Mouse (Mus musculus) kidney, embryonic 14.5 days (tissue): ENCODE results near the gene Mgat5b. TPM values are rescaled to one million over a fixed set of nuclear protein-coding genes. Genes with fewer than 3 reads are reported as not detected.

Experiments used
- ATAC-seq: fragments of 200-750 bp; cut with Nextera tagmentation; 2 replicates; pipeline ENCODE4 v1.8.0; 2017; ENCODE audit warnings: moderate number of reproducible peaks, mild to moderate bottlenecking, moderate TSS enrichment, moderate library complexity; ENCODE audit not compliant: low FRiP score, low TSS enrichment
- H3K27ac ChIP-seq: fragments of 300-500 bp; sonication (generic); 2 replicates; pipeline ENCODE4 v1.5.1; 2014; ENCODE audit warnings: low read depth, mild to moderate bottlenecking, low read length, moderate library complexity, mixed read lengths
- H3K27me3 ChIP-seq: fragments of 300-500 bp; sonication (generic); 2 replicates; pipeline ENCODE4 v1.6.1; 2014; ENCODE audit warnings: mild to moderate bottlenecking, low read length; ENCODE audit not compliant: control insufficient read depth, insufficient read depth
- H3K36me3 ChIP-seq: fragments of 300-500 bp; sonication (generic); 2 replicates; pipeline ENCODE4 v1.6.1; 2014; ENCODE audit warnings: low read length, mixed read lengths; ENCODE audit not compliant: control insufficient read depth, insufficient read depth
- H3K4me1 ChIP-seq: fragments of 300-500 bp; sonication (generic); 2 replicates; pipeline ENCODE4 v1.6.1; 2014; ENCODE audit warnings: low read length, mixed read lengths; ENCODE audit not compliant: control insufficient read depth, insufficient read depth
- H3K4me2 ChIP-seq: fragments of 300-500 bp; sonication (generic); replicated peaks from 2 replicates; pipeline ENCODE4 v1.6.1; 2014; ENCODE audit warnings: low read depth, mild to moderate bottlenecking, low read length
- H3K4me3 ChIP-seq: fragments of 300-500 bp; sonication (generic); 2 replicates; pipeline ENCODE4 v1.5.1; 2014; ENCODE audit warnings: mild to moderate bottlenecking, low read length
- H3K9ac ChIP-seq: fragments of 300-500 bp; sonication (generic); 2 replicates; pipeline ENCODE4 v1.6.1; 2014; ENCODE audit warnings: low read depth, mild to moderate bottlenecking, low read length, moderate library complexity
- H3K9me3 ChIP-seq: fragments of 300-500 bp; sonication (generic); 2 replicates; pipeline ENCODE4 v1.6.1; 2016; ENCODE audit warnings: low read length; ENCODE audit not compliant: control insufficient read depth
- WGBS: fragments of 180-500 bp; shearing (Covaris S2); extraction: QIAGEN DNeasy Blood & Tissue Kit; methylation state at CpG from one replicate; pipeline ENCODE4 v1.1.7; 2014; 5-methylcytosine and 5-hydroxymethylcytosine counted together
- polyA plus RNA-seq: library from polyadenylated mRNA; unstranded; fragments of >200 nt; fragmentation: Nextera tagmentation; extraction: Ambion mirVana; gene quantifications from 2 replicates; pipeline ENCODE4 v1.2.1, GENCODE M21; 2014

Gene Mgat5b
- polyA plus RNA-seq, 1 experiment from 2014 or later = 0.23 TPM

- ATAC-seq = no peak
- no peaks in the 10 kb centered on the region for H3K27me3 ChIP-seq
- H3K4me2 ChIP-seq = no peak overlapping the region
- H3K27ac ChIP-seq = no peak overlapping the region
- WGBS = 42% methylated on average over 10 of the region's 10 CpGs
- no peak overlapping the region for H3K9ac ChIP-seq
- H3K36me3 ChIP-seq = no peaks in the 10 kb centered on the region
- H3K4me1 ChIP-seq = no peaks in the 10 kb centered on the region
- H3K9me3 ChIP-seq = peaks cover 6% of the 10 kb centered on the region; the same call in 1 of the 2 replicates
- no peak overlapping the region for H3K4me3 ChIP-seq
Observed at GRCm38 (mm10) chr11:117027681-117028080, 109.0 kb downstream of the Mgat5b start.

GRCm38 (mm10) chr11:117028861-117029568 is 110.4 kb downstream of the Mgat5b start:
- ATAC-seq = no peak
- H3K4me2 ChIP-seq = no peak overlapping the region
- H3K27ac ChIP-seq = no peak overlapping the region
- no peaks in the 10 kb centered on the region for H3K4me1 ChIP-seq
- H3K27me3 ChIP-seq = no peaks in the 10 kb centered on the region
- WGBS = 68% methylated on average over 19 of the region's 19 CpGs
- no peaks in the 10 kb centered on the region for H3K36me3 ChIP-seq
- H3K9ac ChIP-seq = no peak overlapping the region
- H3K9me3 ChIP-seq = no peaks in the 10 kb centered on the region
- no peak overlapping the region for H3K4me3 ChIP-seq

GRCm38 (mm10) chr11:117029569-117029955 is 110.9 kb downstream of the Mgat5b start:
- Histone ChIP-seq H3K27ac (no peak overlapping the region), H3K9me3 (no peaks in the 10 kb centered on the region), H3K4me1 (no peaks in the 10 kb centered on the region), H3K27me3 (no peaks in the 10 kb centered on the region), H3K4me3 (no peak overlapping the region), H3K9ac (no peak overlapping the region), H3K36me3 (no peaks in the 10 kb centered on the region), H3K4me2 (no peak overlapping the region)
- no peak for ATAC-seq
- WGBS = 80% methylated on average over 3 of the region's 3 CpGs

GRCm38 (mm10) chr11:117030018-117030417 is 111.4 kb downstream of the Mgat5b start:
- Histone ChIP-seq H3K4me1 (no peaks in the 10 kb centered on the region), H3K9ac (no peak overlapping the region), H3K27ac (no peak overlapping the region), H3K4me3 (no peak overlapping the region), H3K9me3 (no peaks in the 10 kb centered on the region), H3K27me3 (no peaks in the 10 kb centered on the region), H3K4me2 (no peak overlapping the region), H3K36me3 (no peaks in the 10 kb centered on the region)
- WGBS = 19% methylated on average over 3 of the region's 3 CpGs
- no peak for ATAC-seq

- Histone ChIP-seq H3K27me3 (no peaks in the 10 kb centered on the region), H3K9me3 (no peaks in the 10 kb centered on the region), H3K9ac (no peak overlapping the region), H3K27ac (no peak overlapping the region), H3K4me1 (peaks cover under 1% of the 10 kb centered on the region; the same call in 1 of the 2 replicates), H3K36me3 (no peaks in the 10 kb centered on the region), H3K4me2 (no peak overlapping the region), H3K4me3 (no peak overlapping the region)
- ATAC-seq = no peak
- WGBS = 49% methylated on average over 8 of the region's 8 CpGs
Observed at GRCm38 (mm10) chr11:117030471-117031101, 111.9 kb downstream of the Mgat5b start.

- WGBS = 31% methylated on average over 4 of the region's 4 CpGs
- H3K36me3 ChIP-seq = no peaks in the 10 kb centered on the region
- no peak overlapping the region for H3K4me3 ChIP-seq
- H3K9ac ChIP-seq = no peak overlapping the region
- H3K4me2 ChIP-seq = no peak overlapping the region
- H3K27me3 ChIP-seq = no peaks in the 10 kb centered on the region
- H3K4me1 ChIP-seq = peaks cover 5% of the 10 kb centered on the region; the same call in 1 of the 2 replicates
- H3K27ac ChIP-seq = no peak overlapping the region
- H3K9me3 ChIP-seq = no peaks in the 10 kb centered on the region
- ATAC-seq = no peak
Observed at GRCm38 (mm10) chr11:117031249-117031648, 112.6 kb downstream of the Mgat5b start.

- Histone ChIP-seq H3K4me3 (no peak overlapping the region), H3K36me3 (no peaks in the 10 kb centered on the region), H3K9me3 (no peaks in the 10 kb centered on the region), H3K4me2 (no peak overlapping the region), H3K27ac (peak overlapping the region; percentile 26; the same call in 1 of the 2 replicates), H3K27me3 (no peaks in the 10 kb centered on the region), H3K4me1 (peaks cover 12% of the 10 kb centered on the region; the same call in 1 of the 2 replicates), H3K9ac (no peak overlapping the region)
- 10% methylated on average over 11 of the region's 11 CpGs for WGBS
- ATAC-seq = peak; percentile 62; the same call in 1 of the 2 replicates
Observed at GRCm38 (mm10) chr11:117035661-117036336, 117.1 kb downstream of the Mgat5b start.
